Mouse (Mus musculus) colon, adult 2 months (tissue): ENCODE measurements around the gene Gm6509. TPM values are rescaled to one million over a fixed set of nuclear protein-coding genes. Genes with fewer than 3 reads are reported as not detected.

Experiments
- polyA plus RNA-seq: library from polyadenylated mRNA; depleted of rRNA; stranded (reverse); fragments of >200 nt; gene quantifications from 2 replicates; pipeline ENCODE4 v1.2.3, GENCODE M21; 2012; rRNA removed

The Gm6509 gene
- not detected in 2 replicates for polyA plus RNA-seq

GRCm38 (mm10) chr5:94623679-94624078 is at the start of gene Gm6509:
Gene Gm6509, plus strand, starts transcription at chr5:94623979.

GRCm38 (mm10) chr5:94616242-94616641 is 7.5 kb upstream of the Gm6509 start, which contains the start of gene Gm3147:
Gene Gm3147, minus strand, starts transcription at chr5:94616342.

GRCm38 (mm10) chr5:94648082-94648481 is 24.3 kb downstream of the Gm6509 start, which contains the start of gene Gm6205:
Gene Gm6205, plus strand, starts transcription at chr5:94648382.

Other genes with a start within 250 kb of the Gm6509 start
- not detected in 2 replicates for gene Gm7682, start 178.2 kb upstream of the Gm6509 start, polyA plus RNA-seq
- gene Gm3139, start 97.7 kb upstream of the Gm6509 start, polyA plus RNA-seq = not detected in 2 replicates
- not detected in 2 replicates for gene Gm3147, start 7.6 kb upstream of the Gm6509 start, polyA plus RNA-seq
- not detected in 2 replicates for gene Gm6205, start 24.4 kb downstream of the Gm6509 start, polyA plus RNA-seq
- not detected in 2 replicates for gene Gm3183, start 241.5 kb downstream of the Gm6509 start, polyA plus RNA-seq